Mouse (Mus musculus): ENCODE data around the gene Itpa.

Gene Itpa

DNA sequence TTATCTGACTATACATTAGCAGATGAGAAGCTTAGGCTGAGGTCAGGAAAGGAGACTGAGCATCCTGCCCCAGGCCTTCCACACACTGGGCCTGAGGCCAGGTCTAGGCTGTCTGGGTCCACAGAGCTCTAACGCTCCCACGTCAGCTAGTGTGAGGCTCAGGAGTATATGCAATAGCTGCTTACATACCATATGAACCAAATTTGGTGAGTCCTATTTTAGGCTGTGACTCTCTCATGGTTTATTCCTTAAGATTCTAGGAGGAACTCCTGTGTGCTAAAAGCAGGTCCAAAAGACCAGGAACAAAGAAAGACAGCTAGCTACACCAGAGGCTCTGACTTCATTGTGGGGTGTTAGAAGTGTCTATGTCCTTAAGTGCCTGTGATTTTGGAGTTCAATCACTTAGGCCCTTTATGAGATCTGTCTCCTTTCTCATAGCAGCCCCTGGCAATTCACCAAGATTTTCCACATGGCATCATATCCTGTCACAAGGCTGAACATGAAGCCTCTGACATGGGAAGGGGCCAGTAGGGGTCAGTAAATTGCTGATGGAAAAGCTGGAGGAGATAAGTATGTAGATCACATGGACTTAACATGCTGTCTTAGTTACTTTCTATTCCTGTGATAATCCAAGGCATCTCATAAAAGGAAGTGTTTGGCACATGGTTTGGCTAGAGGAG, 61.6 kb downstream of the Itpa start:
- no peak for DNase-seq

DNA sequence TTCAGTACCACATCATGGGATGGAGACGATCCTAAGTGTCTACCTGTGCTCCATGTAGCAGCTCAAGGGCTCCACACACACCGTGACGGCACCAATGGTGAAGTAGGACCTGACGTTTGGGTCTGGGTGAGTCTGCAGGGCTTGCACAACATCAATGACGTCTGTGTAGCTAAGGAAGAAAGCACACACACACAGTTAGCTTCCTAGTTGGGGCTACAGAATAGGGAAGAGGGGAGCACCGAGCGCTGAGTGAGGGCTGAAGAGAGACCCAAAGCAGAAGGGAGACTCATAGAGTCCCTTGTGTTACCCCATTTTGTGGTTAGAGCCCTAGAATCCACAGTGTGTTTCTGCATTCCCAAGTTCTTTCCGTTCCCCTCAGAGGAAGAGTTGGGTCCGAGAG, 63.3 kb downstream of the Itpa start:
- no peak for DNase-seq
